Mouse (Mus musculus) liver, adult 10 weeks (tissue): ENCODE data around the gene Olfr1301. TPM values are rescaled to one million over a fixed set of nuclear protein-coding genes. Genes with fewer than 3 reads are reported as not detected.

Experiments used
- polyA plus RNA-seq: library from polyadenylated mRNA; stranded (reverse); fragments of 350-450 nt; fragmentation: Illumina TruSeq; extraction: RNeasy Lipid Tissue Mini Kit (QIAGEN cat#74804); gene quantifications from one replicate; pipeline ENCODE4 v1.2.3, GENCODE M21; 2014; ENCODE audit warnings: low read depth, low replicate concordance

Gene Olfr1301
- not detected for polyA plus RNA-seq

GRCm38 (mm10) chr2:111750706-111751105 lies at the start of gene Olfr1301:
Gene Olfr1301, plus strand, starts transcription at chr2:111751006.

GRCm38 (mm10) chr2:111777129-111777528 lies 26.3 kb downstream of the Olfr1301 start, which contains the start of gene Olfr1302:
Gene Olfr1302, plus strand, starts transcription at chr2:111777429.

Other genes with a start within 250 kb of the Olfr1301 start
- not detected for gene Olfr1293-ps, start 225.8 kb upstream of the Olfr1301 start, polyA plus RNA-seq
- not detected for gene Olfr1294, start 210.7 kb upstream of the Olfr1301 start, polyA plus RNA-seq
- not detected for gene Olfr1295, start 181.3 kb upstream of the Olfr1301 start, polyA plus RNA-seq
- gene Olfr1297, start 124.5 kb upstream of the Olfr1301 start, polyA plus RNA-seq, result not detected
- not detected for gene Olfr1298, start 101.8 kb upstream of the Olfr1301 start, polyA plus RNA-seq
- gene Olfr1299, start 89.6 kb upstream of the Olfr1301 start, polyA plus RNA-seq, result not detected
- not detected for gene Olfr1302, start 26.4 kb downstream of the Olfr1301 start, polyA plus RNA-seq
- not detected for gene Olfr1303, start 69.3 kb downstream of the Olfr1301 start, polyA plus RNA-seq
- not detected for gene Olfr1305, start 126.1 kb downstream of the Olfr1301 start, polyA plus RNA-seq
- gene Olfr1306, start 165.3 kb downstream of the Olfr1301 start, polyA plus RNA-seq, result not detected
- gene Olfr1307, start 198.4 kb downstream of the Olfr1301 start, polyA plus RNA-seq, result not detected
- gene Olfr1308, start 213.9 kb downstream of the Olfr1301 start, polyA plus RNA-seq, result not detected
- not detected for gene Olfr1309, start 239.3 kb downstream of the Olfr1301 start, polyA plus RNA-seq